Mouse (Mus musculus) 3134 (cell line): ENCODE data around the gene Fndc11.

ENCODE experiments used
- DNase-seq: peaks from one replicate; pipeline ENCODE4 v3.0.0-alpha.2; 2011; ENCODE audit warnings: low spot score; ENCODE audit not compliant: insufficient read length; ENCODE audit errors: extremely low read depth

Gene Fndc11

DNA sequence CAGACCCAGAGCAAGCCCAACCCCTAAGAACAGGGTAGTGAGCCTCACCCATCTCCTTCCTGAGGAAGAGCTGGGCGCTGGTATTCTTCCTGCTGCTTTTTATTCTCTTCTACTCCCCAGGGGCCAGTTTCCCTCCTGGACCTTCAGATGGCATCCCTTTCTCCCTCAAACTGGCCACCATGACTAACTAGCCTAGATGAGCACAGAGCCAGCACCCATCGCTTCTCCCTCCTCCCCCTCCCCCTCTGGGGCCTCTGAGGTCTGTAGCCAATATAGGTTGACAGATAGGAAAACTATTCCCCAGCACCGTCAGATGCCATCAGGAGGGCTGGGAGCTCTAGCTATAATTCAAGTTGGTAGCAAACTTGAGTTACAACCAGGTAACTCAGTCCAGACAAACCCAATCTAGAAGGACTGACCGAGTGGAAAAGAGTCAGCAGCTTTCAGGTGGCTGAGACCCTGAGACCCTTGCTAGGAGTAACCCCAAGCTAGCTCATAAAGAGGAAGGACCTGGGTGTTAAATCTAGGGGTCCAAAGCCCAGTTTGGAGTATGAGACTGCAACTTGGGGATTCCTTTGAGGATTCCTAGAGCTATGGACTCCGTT, 830 bp upstream of the Fndc11 start:
- DNase-seq: no peak

DNA sequence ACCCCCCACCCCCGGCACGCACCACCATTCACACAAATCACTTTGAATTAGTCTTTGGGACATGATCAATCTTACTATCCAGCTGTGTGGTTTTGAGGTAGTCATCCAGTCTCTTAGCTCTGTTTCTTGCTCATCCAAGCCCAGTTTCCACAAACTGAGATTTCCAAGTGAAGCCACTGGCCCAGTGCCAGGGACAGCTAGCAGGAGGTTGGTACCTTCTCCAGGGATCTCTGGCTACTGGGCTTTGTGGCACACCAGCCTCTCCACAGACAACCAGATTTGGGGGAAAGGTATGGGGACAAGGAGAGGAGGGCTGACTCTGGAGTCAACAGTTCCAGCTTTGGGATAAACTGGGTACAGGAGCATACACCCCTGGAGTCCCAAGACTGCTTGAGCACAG, 548 bp downstream of the Fndc11 start:
- DNase-seq: no peak

DNA sequence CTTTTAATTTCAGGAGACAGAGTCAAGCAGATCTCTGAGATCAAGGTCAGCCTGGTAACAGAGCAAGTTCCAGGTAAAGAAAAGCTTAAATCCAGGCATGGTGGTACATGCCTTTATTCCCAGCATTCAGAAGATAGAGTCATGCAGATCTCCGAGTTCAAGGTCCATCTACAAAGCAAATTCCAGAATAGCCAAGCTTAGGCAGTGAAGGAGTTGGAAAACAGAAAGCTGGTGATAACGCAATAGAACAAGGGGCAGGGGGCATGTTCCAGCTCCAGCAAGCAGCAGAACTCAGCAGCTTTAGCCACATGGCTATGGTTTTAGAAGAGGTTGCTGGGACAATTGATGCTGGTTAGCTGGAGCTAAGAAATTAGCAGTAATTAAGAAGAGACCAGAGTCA, 5.2 kb downstream of the Fndc11 start:
- DNase-seq: no peak

DNA sequence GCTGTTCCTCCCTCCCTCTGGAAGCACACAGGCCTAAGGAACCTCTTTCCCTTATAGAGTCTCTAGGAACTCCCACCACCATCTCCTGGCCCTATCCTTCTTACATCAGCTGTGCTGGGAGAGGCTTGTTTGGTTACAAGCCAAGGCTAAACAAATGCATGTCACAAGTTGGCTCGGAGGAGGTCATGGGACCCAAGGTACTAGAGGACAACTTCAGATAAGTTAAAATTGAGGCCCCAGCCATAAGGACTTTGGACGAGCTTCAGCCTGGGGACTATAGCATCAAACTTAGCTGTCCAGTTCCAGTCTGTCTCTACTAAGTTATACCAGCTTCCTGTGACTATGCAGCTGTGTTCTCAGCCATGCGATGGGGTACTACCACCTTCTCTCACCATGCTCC, 7.3 kb downstream of the Fndc11 start:
- DNase-seq: no peak

DNA sequence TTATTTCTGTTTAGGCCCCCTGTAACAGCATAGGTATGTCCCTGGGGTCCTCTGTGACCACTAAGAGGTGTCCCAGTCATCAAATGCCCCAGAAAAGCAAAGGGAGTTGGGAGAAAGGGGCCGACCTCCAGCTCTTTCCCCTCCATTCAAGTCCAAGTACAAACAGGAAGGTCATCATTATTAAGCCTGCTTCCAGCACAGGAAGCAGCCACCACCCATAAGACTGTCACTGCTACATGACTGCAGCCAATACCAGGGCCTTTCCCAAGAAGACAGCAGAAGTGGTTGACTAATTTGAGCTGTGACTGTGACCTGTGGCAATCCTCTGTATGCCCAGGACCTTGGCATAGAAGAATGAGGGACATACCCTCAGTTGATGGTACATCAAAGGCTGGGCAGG, 8.5 kb downstream of the Fndc11 start:
- DNase-seq: no peak

DNA sequence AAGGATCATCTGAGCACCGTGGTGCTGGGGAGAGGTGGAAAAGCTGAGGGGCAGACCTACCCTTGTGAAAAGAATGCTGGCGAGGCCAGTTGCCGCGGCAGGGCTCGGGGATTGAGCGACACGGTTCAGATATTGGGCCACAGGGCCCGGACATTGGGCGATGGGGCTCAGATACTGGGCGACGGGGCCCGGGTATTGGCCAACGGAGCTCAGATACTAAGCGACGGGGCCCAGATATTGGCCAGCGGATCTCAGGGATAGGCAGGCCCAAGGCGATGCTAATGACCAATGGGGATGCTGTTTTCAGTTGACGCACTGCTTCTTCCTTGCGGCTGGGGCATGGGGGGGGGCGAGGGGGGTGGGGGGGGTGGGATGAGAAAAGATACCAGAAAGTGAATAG, 11.4 kb downstream of the Fndc11 start:
- DNase-seq: no peak

DNA sequence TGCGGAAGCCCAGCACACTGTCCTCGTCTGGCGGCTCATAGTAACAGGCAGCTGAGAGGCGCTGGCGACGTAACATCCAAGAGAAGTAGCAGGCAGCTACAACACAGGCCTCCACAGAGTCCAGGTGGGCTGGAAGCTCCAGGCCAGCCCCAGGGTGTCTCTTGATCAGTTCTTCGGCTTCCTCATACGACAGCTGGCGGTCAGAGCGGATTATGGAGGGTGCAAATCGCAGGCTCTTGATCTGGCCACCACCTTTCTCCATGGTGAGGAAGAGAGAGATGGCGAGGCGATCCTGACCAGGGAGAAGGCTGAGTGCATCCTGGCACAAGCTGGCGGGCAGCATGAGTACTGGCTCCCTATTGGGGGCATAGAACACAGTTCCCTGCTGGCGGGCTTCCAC, 13.6 kb downstream of the Fndc11 start:
- DNase-seq: no peak

DNA sequence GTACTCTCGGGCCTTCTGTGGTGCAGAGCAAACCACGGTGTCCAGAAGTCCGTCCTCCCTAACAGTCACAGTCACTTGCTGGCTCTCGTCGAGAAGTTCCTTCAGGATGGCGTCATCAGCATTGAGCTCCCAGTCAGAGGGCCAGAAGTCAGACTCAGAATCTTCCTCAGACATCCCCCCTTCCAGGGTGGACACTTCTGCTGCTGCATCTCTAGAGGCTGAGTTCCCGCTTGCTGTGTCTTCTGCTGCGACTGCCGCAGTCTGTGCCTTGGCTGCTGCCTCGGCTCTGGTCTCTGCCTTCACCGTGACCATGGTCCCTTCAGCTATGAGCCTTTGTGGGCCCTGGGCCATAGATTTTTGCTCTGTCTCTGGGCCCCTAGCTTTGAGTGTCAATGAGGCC, 14.9 kb downstream of the Fndc11 start:
- DNase-seq: no peak

DNA sequence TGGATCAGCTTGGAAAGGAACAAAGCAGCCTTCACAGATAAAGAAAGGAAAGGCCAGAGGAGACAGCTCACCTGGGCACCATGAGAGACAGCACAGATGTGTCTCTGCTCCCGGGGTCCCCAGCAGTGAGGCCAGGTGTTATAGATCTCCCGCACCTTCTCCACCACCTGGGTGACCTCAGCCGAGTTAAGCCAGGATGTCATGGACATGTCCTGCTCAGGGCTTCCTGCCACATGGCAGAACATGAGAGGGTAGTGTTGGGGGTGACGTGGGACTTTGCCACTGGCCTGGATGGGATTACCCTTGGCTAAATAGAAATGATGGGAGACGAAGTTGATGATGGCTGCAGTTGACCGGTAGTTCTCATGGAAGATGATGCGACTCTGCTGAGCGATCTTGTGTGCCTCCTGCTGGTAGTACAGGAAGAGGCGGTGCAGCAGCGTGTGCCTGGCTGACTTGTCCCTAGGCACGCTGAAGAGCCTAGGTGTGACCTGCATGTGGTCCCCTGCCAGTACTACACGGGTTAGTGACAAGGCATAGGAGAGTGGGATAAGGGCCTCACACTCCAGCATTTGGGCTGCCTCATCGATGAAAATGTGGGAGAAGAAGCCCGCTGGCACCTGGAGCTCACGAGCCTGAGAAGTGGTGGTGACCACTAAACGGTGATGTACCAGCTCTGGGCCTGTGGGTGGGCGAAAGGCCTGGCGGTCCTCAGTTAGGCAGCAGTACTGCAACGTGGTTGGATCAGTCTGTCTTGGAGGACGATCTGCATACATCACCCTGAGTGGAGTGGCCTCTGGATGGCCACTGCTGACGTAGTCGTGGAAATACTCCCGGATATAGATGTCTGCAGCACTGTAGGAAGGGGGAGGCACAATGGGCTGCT, 16.1 kb downstream of the Fndc11 start:
- no peak for DNase-seq

DNA sequence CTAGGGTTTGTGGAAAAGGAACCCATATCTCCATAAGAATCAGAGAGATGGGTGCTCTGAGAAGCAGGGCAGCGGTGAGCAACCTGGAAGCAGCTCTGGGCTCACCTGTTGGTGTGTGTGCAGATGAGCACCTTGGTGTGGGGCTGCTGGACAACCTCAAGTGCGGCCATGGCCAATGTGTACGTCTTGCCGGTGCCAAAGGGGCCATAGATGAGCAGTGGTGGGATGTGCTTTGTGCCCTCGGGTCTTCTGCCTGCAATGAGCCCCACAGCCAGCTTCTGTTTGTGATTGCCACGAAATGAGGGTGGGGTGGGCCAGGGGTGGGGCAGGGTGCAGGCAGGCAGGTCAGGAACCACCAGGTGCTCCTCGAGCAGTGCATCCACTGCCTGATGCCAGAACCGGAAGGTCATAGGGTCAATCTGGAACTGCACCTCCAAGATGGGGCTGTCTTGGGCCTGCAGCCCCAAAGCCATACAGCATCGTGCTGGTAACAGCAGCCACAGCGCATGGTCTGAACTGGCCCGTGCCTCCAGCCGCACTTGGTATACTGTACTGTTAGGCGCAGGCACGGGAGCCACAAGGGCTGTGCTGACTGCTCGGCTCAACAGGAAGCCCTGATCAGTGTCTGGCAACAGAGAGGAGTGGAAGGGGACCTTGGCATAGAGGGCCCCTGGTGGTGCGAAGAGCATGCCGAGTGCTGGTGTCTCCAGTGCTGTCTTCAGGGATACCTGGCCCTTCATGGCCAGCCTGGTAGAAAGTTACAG, 17.6 kb downstream of the Fndc11 start:
- DNase-seq: no peak

DNA sequence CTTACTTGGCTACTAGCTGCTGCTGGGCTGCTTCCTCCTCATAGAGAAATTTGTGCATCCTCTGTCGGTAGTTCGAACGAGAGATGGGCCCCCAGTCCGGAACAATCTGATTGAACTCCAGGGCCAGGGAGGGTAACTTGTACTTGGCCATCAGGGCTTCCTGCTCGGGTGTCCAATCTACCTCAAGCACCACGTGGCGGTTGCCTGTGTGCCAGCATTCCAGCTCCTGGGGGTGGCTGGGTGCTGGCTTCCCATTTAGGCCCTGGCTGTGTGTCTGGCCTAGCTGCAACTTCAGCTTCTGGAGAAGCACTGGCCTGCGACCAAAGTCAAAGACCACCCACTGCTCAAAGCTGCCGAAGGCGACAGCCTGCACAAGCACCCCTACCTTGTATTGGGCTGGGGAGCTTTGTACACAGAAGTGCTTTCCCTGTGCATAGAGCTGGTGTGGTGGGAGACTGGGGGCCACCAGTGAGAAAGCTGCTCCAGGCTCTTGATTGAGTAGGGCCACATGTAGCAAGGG, 18.3 kb downstream of the Fndc11 start:
- no peak for DNase-seq

DNA sequence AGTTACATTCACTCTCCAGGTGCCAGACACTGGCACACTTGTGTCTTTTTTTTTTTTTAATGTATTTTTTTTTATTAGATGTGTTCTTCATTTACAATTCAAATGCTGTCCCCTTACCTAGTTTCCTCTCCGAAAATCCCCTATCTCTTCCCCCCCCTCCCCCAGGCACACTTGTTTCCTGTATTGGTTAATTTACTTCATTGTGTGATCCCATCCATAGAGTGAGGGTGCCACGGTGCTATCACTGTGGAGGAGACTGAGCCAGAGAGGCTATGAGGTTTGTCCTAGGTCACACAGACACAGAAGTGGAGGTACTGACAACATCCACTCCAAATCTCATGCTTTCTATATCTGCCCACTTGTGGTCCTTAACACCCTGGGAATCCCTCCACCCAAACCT, 19.0 kb downstream of the Fndc11 start:
- DNase-seq: no peak

DNA sequence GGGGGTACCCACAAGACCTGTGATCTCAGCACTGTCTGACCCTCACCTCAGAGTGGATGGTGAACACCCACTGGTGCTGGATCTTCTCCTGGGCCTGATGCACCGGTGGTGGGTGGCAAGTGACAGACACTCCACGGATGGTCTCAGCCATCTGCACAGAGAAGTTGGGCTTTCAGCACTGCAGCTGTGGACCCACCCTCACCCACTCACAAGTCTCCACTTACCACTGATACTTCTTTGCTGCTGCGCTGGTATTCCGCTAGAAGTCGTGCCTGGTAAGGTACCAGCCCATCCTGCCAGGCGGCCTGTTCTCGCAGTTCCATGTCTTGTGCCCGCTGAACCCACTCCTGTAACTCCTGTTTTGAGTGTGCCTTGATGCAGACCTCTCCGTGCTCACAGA, 19.4 kb downstream of the Fndc11 start:
- DNase-seq: no peak

DNA sequence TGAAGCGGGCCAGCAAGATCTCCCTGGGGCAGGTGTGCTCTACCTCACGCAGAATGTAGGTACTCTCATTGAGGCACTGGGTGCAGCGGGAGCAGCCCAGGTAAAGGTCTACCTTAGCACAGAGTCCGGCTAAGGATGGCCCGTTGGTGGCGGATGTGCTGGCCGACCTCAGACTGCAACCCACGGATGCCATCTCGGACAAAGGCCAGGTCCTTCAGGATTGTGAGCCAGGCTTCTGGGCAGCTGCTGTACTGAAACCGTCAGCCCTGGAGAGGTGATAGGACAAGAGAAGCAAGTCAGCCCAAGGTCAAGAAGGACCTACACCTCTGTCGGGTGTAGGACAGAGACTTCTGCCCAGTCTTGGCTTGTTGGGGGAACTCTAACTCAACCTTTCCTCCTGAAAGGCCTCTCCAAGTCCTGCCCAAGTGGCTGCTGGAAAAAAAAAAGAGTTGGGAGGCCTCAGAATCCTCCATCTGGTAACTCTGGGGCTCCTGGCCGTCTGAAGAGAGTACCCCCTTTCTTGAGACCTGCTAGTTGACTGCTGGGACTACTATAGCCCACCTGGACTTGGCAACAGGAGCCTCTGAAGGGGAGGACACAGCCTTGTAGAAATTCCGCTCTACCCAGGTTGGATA, 21.1 kb downstream of the Fndc11 start:
- DNase-seq: no peak

DNA sequence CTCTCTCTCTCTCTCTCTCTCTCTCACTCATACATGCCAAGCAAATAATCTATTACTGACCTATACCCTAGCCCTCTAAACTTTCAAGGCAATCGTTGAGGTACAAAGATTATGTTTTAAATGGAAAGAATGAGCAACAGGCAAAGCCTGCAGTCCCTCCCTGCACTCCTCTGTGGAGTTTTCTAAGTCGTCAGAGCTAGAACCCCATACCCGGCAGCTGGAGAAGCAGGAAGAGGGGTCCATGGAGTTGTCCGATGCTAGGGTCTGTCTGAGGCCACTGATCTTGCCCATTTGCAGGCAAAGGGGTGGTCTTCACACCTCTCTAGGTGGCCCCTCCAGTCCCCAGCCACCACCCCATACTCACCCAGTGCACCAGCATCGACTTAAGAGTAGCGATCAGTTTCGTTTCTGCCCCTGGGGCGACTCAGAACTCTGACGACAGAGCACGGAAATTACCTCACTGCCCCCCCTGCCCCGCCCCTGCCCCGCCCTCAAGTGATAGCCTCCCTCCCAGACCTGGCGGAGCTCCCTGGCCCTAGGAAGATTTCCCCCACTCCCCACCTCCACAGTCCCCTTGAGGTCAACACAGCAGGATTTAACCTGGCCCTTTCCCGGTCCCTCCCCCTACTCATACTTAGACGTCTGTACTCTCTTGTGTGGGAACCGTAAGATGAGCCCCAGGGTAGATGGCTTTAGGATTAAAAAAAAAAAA, 21.9 kb downstream of the Fndc11 start, which contains the start of gene Helz2:
Gene Helz2 (minus strand): TSS at position 426 of the 712 bp plus-strand sequence.
- peak; percentile 80 for DNase-seq

DNA sequence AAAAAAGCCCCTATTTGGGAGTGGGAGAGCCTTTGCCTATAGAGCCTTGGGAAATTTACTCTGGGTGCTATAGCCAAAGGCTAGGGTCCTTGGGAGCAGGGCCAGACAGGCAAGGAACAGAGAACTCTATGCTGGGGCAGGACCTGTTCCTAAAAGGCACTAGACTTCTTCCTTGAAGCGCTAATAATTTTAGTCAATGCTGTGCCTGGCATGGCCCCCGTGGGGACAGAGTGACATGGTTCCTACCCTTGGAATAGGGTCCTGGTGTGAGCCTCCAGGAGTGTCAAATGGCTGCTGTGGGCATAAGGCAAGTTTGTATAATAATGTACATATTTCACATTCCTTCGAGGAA, 22.5 kb downstream of the Fndc11 start:
- DNase-seq: no peak

DNA sequence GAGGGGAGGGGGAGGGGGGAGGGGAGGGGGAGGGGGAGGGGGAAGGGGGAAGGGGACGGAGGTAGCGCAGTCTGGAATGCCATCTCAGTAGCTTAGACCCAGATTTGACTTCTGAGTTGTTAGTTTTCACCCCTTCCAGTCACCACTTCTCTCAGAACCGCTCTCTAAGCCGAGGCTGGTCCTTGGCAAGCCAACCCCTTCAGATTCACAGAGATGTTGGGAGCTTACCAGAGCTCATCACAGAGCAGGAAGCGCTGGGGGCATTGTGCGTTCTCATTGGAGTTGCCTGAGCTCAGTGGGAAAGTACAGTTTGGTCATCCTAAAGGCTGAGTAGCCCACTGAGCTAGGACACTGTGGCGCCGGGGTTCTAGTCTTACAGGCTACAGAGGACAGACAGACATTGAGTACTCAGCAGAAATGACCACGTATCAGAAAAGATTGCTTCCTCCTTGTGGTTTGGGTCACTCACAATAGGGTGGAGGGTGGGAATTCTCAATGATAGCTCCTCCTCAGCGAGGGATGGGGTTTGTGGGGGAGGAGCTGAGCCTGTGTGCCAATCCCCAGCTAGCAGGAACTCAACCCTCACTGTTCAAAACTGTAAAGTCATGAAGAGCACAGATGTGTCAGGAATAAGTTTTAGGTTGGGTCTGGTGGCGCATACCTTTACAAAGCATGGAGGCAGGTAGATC, 24.0 kb downstream of the Fndc11 start:
- no peak for DNase-seq

DNA sequence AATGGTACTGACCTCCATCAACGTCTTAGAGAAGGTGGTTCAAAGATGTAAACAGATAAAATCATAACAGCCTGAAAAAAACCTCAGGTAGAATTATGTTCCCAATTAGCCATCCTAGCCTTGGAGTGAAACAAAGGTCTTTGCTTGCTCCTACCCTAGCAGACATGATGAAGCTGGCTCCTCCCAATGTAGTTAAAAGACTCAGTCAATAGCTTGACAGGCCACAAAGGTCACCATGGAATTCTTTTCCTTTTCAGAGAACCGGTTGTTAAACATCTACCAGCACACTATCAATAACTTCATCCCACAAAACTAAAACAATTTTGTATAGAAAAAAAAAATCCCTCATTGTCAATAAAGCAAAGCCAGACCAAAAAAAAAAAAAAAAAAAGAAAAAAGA, 25.2 kb downstream of the Fndc11 start:
- DNase-seq: no peak

DNA sequence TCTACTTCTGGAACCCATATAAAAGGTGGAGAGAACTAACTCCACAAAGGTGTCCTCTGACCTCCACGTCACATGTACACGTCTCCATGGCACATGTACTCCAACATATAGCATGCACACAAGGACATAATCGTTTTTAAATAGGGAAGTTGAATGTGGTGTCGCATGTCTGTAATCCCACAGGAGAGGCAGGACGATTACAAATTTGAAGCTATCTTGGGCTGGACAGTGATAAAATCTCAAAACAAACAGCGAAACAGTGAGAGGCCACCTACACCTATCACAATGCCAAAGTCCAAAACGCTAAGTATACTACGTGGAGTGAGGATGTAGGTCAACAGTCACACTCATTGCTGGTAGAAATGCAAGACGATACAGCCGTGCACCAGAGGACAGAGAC, 29.4 kb downstream of the Fndc11 start:
- DNase-seq: no peak

DNA sequence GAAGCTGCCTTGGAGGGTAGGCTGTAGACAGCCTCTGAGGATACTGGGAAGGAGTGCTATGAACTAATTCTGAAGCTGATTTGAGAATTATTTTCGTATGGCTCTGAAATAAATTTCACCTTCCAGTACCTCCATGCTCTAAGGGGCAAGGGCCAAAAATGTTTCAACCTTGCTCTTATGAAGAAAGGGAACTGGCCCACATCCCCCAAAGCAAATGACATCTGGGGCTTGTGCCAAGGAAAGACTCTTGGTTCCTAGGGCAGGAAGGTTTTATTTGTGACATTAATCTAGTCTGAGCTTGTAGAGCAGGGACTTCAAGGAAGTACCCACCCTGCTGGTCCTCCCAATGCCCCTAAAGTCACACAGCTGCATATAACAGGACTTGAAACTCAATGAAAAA, 32.0 kb downstream of the Fndc11 start:
- DNase-seq: no peak
